Mouse (Mus musculus): ENCODE results near the gene Olfr282. TPM values are rescaled to one million over a fixed set of nuclear protein-coding genes. Genes with fewer than 3 reads are reported as not detected.

The Olfr282 gene
- total and polyA plus RNA-seq, 3 experiments = not detected

- no peak overlapping the region for H3K9ac ChIP-seq (ENCODE audit: low read depth, low read length)
- no peak for DNase-seq
- peaks cover 16% of the 10 kb centered on the region for H3K4me1 ChIP-seq (ENCODE audit: control insufficient read depth, insufficient read depth, low read length)
- peaks cover 2% of the 10 kb centered on the region; the same call in 1 of the 2 replicates for H3K36me3 ChIP-seq (ENCODE audit: control insufficient read depth, insufficient read depth, low read length)
- H3K27me3 ChIP-seq (ENCODE audit: control insufficient read depth, insufficient read depth, low read length) = no peaks in the 10 kb centered on the region
- H3K27ac ChIP-seq = no peak overlapping the region
- no peak overlapping the region for H3K4me3 ChIP-seq
- WGBS = 92% methylated on average over 8 of the region's 8 CpGs
- no peak for TF ChIP-seq POLR2A (IDR thresholded peaks at IDR 0.05; ENCODE audit: insufficient read depth, low read depth, low read length)
- TF ChIP-seq CTCF (IDR thresholded peaks at IDR 0.05) = no peak
- no peak for TF ChIP-seq EP300 (IDR thresholded peaks at IDR 0.05; ENCODE audit: insufficient read depth, low read depth, low read length)
- intact Hi-C loops (cut with DNase I) = no loop called here
- no peaks in the 10 kb centered on the region for H3K79me2 ChIP-seq (replicated peaks; ENCODE audit: control insufficient read depth, insufficient read depth, low read length)
These were observed 55.5 kb downstream of the Olfr282 start for GRCm38 (mm10) chr15:98486433-98487021.

Other genes starting within 250 kb of the Olfr282 start
- gene Olfr288, start 235.7 kb upstream of the Olfr282 start, total RNA-seq (2021) = not detected
- gene Olfr288, start 235.7 kb upstream of the Olfr282 start, polyA plus RNA-seq (2012; rRNA removed) = not detected in 2 replicates
- gene Gm44579, start 210.2 kb upstream of the Olfr282 start, total RNA-seq (2021) = not detected
- not detected in 2 replicates for gene Gm44579, start 210.2 kb upstream of the Olfr282 start, polyA plus RNA-seq (2012; rRNA removed)
- not detected for gene Olfr287, start 210.2 kb upstream of the Olfr282 start, total RNA-seq (2021)
- gene Olfr287, start 210.2 kb upstream of the Olfr282 start, polyA plus RNA-seq (2012; rRNA removed) = not detected in 2 replicates
- gene Olfr286, start 196.8 kb upstream of the Olfr282 start, total RNA-seq (2021) = not detected
- not detected in 2 replicates for gene Olfr286, start 196.8 kb upstream of the Olfr282 start, polyA plus RNA-seq (2012; rRNA removed)
- not detected for gene H1fnt, start 173.9 kb upstream of the Olfr282 start, total RNA-seq (2021)
- gene H1fnt, start 173.9 kb upstream of the Olfr282 start, polyA plus RNA-seq (2012; rRNA removed) = 0.18 TPM in 2 replicates
- gene Zfp641, start 135.1 kb upstream of the Olfr282 start, total RNA-seq (2021) = 1 to 10 TPM; 5.2 to 6.4 TPM
- 2.6 and 4.5 TPM in 2 replicates for gene Zfp641, start 135.1 kb upstream of the Olfr282 start, polyA plus RNA-seq (2012; rRNA removed)
- not detected for gene Olfr285, start 113.9 kb upstream of the Olfr282 start, total RNA-seq (2021)
- gene Olfr285, start 113.9 kb upstream of the Olfr282 start, polyA plus RNA-seq (2012; rRNA removed) = not detected in 2 replicates
- not detected for gene Olfr284, start 90.2 kb upstream of the Olfr282 start, total RNA-seq (2021)
- not detected in 2 replicates for gene Olfr284, start 90.2 kb upstream of the Olfr282 start, polyA plus RNA-seq (2012; rRNA removed)
- gene Olfr283, start 50.3 kb upstream of the Olfr282 start, total RNA-seq (2021) = not detected
- not detected in 2 replicates for gene Olfr283, start 50.3 kb upstream of the Olfr282 start, polyA plus RNA-seq (2012; rRNA removed)
- gene Olfr281, start 21.4 kb downstream of the Olfr282 start, total RNA-seq (2021) = not detected
- not detected in 2 replicates for gene Olfr281, start 21.4 kb downstream of the Olfr282 start, polyA plus RNA-seq (2012; rRNA removed)
- not detected for gene OR5BS1P, start 38.7 kb downstream of the Olfr282 start, total RNA-seq (2021)
- not detected in 2 replicates for gene OR5BS1P, start 38.7 kb downstream of the Olfr282 start, polyA plus RNA-seq (2012; rRNA removed)
- not detected for gene Lalba, start 51.5 kb downstream of the Olfr282 start, total RNA-seq (2021)
- 0.45 TPM in 1 of 2 replicates, not detected in the other for gene Lalba, start 51.5 kb downstream of the Olfr282 start, polyA plus RNA-seq (2012; rRNA removed)
- gene Olfr279, start 61.2 kb downstream of the Olfr282 start, total RNA-seq (2021) = not detected
- not detected in 2 replicates for gene Olfr279, start 61.2 kb downstream of the Olfr282 start, polyA plus RNA-seq (2012; rRNA removed)
- 10 to 100 TPM; 74.5 to 86.0 TPM for gene Kansl2, start 103.0 kb downstream of the Olfr282 start, total RNA-seq (2021)
- gene Kansl2, start 103.0 kb downstream of the Olfr282 start, polyA plus RNA-seq (2012; rRNA removed) = 37.0 and 50.2 TPM in 2 replicates
- 10 to 100 TPM; 26.8 to 27.6 TPM for gene Ccnt1, start 139.7 kb downstream of the Olfr282 start, total RNA-seq (2021)
- 9.3 and 15.4 TPM in 2 replicates for gene Ccnt1, start 139.7 kb downstream of the Olfr282 start, polyA plus RNA-seq (2012; rRNA removed)
- 1 to 10 TPM; 1.6 to 2.1 TPM for gene 4930415O20Rik, start 139.8 kb downstream of the Olfr282 start, total RNA-seq (2021)
- gene 4930415O20Rik, start 139.8 kb downstream of the Olfr282 start, polyA plus RNA-seq (2012; rRNA removed) = not detected in 2 replicates
- 100 to 1,000 TPM; 153 to 220 TPM for gene Adcy6, start 178.9 kb downstream of the Olfr282 start, total RNA-seq (2021)
- 136 and 211 TPM in 2 replicates for gene Adcy6, start 178.9 kb downstream of the Olfr282 start, polyA plus RNA-seq (2012; rRNA removed)
- gene Cacnb3, start 199.6 kb downstream of the Olfr282 start, total RNA-seq (2021) = 1 to 10 TPM; 2.6 to 2.7 TPM
- 6.5 and 7.7 TPM in 2 replicates for gene Cacnb3, start 199.6 kb downstream of the Olfr282 start, polyA plus RNA-seq (2012; rRNA removed)
- 10 to 100 TPM; 47.9 to 55.4 TPM for gene Ddx23, start 231.7 kb downstream of the Olfr282 start, total RNA-seq (2021)
- 18.9 and 30.7 TPM in 2 replicates for gene Ddx23, start 231.7 kb downstream of the Olfr282 start, polyA plus RNA-seq (2012; rRNA removed)
- gene Rnd1, start 246.2 kb downstream of the Olfr282 start, total RNA-seq (2021) = 1 to 10 TPM; 1.1 to 1.3 TPM
- gene Rnd1, start 246.2 kb downstream of the Olfr282 start, polyA plus RNA-seq (2012; rRNA removed) = 2.6 and 3.3 TPM in 2 replicates

All from heart, adult 2 months (tissue).